Mouse (Mus musculus): ENCODE measurements at regions not wholly inside any gene's neighbourhood (a gene's known extent, or its start where the extent isn't known, plus 50 kb on each side); places are given as distances from the start of the nearest gene placed in this dataset.

GRCm38 (mm10) chr17:72666961-72667360 is 62.5 kb upstream of the Alk start:
- no peak for TF ChIP-seq POLR2A (IDR thresholded peaks at IDR 0.05; ENCODE audit: insufficient read depth, low read length)
- TF ChIP-seq CTCF (IDR thresholded peaks at IDR 0.05; ENCODE audit: low read depth, low read length): no peak
- TF ChIP-seq EP300 (IDR thresholded peaks at IDR 0.05; ENCODE audit: insufficient read depth, low read depth, low read length): no peak

All from ES-Bruce4 (cell line).